Mouse (Mus musculus) layer of hippocampus, adult 6 months (tissue): Measurements from ENCODE around the gene Ftsj1. TPM values are rescaled to one million over a fixed set of nuclear protein-coding genes. Genes with fewer than 3 reads are reported as not detected.

Experiments used
- long read RNA-seq, 2 experiments: library from polyadenylated mRNA; unstranded; transcript quantifications; one replicate each; pipeline ENCODE4 v2.0.0; 2019 to 2020
- polyA plus RNA-seq: library from polyadenylated mRNA; unstranded; fragments of <200 nt; fragmentation: Nextera tagmentation; gene quantifications from 2 replicates; pipeline ENCODE4 v1.2.3, GENCODE M21; 2021

Ftsj1 gene
- 29.7 and 33.4 TPM in 2 replicates for polyA plus RNA-seq
- long read RNA-seq, experiment 1, transcript Ftsj1-203 (13 exons, 1,656 nt) = major isoform, 37 of 57 reads
- long read RNA-seq, experiment 1, transcript Ftsj1-201 (13 exons, 3,425 nt) = minor isoform, 8 of 57 reads
- long read RNA-seq, experiment 1, partial matches to known transcripts = 4 of 57 reads
- long read RNA-seq, experiment 1, other reads (novel, unspliced or antisense) = 8 of 57 reads
- long read RNA-seq, experiment 2, transcript Ftsj1-201 (13 exons, 3,425 nt) = minor isoform, 16 of 159 reads
- long read RNA-seq, experiment 2, transcript Ftsj1-203 (13 exons, 1,656 nt) = major isoform, 127 of 159 reads
- long read RNA-seq, experiment 2, partial matches to known transcripts = 5 of 159 reads
- long read RNA-seq, experiment 2, other reads (novel, unspliced or antisense) = 11 of 159 reads

DNA sequence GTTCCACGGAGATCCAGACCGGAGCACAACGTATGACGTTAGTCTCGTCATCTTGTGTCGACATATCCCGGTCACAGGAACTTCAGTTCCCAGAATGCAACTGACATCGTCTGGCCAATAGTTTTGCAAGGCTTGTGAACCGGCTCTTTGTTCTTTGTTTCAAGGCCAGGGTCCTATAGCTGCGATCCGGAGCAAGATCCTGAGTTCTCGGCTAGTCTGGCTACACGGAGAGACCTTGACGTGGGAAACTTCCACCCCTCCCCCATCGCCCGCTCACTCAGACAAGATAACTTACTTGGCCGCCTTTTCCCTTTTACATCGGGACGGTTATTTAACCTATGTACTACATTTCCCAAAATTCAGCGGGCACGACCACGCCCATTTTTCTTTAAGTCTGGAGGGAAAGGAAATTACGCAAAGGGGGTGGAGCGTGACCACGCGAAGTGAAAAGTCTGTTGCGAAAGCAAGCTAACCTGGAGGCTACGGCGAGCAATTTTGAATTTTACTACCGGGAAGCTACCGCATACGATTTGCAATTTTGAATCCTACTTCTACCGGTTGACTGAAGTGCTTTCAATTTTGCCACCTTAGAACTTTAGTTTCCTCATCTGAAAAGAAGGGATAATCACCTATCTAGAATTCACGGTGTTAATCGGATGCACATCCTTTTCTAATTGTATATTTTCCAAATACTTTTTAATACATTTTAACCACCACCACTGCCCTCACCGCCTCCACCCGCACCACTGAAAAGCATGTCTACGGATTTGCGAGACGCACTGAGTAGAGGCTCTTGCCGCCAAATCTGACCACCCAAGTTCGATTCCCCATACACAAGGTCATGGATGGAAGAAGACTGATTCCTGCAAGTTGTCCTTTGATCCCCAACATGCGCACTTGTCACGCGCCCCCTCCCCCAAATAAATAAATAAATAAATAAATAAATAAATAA is at the start of gene Ftsj1:
Gene Ftsj1, minus strand, starts transcription at position 73 of the 952 bp plus-strand sequence.

DNA sequence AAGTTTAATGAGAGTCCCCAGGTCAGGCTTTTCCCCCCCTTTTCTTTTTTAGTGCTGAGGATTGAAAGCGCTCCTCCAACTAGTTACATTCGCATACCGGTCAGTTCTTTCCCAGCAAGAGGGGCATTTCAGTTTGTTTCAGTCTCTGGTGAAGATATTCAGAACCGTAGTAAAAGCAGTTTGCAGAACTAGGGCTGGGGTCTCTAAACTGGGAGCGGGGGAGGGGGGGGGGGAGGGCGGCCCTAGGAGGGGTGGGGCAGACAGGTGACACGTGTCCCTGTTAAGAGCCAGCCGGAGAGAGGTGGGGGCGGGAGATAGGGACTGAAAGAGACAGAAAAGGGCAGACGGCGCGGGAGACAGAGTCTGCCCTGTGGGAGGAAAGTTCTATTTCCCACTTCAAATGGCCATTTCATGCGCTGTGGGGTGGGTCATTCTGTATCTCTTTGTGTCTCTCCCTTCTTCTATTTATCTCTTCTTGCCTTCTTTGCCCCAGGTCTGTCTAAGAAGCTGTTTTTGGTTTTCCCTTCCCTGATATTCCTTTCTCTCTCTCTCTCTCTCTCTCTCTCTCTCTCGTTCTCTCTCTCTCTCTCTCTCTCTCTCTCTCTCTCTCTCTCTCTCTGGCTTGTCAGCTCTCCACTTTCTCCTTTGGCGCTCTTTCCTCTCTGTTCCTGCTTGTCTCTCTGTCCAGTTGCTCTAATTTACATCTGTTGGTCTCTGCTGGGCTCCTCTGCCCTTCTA is 19.0 kb upstream of the Ftsj1 start, which contains the start of gene Slc38a5:
Gene Slc38a5, plus strand, starts transcription at position 51 of the 738 bp plus-strand sequence.

DNA sequence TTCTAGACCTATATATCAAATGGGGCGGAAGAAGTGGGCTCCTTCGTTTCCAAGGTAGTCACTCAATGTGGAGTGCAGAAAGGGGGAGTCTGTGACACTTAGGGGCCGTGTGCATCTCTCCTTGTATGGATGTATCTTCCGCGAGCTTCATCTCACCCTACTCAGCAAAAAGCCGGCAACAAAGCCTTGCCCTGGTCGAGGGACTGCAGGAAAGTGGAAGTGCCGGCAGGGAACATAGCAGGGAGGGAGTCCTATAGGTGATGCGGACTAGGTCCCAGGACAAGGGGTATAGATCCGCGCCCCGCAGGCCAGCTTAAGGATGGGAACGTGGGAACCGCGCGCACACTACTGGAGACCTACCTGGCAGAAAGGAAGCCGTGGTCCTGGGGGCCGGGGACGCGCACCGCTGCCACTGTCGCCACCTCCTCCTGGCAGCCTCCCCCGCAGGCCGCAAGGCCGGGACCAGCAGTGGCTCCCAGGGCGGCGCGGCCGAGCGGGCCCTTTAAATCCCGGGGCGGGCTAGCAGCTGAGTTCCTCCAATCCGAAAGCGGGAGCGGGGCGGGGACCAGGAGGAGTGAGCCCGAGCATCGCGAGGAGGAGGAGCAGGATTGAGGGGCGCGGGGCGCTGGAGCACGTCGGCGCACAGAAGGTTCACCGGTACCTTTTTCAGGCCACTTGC is 46.1 kb downstream of the Ftsj1 start, which contains the start of gene Porcn:
Gene Porcn, minus strand, starts transcription at position 511 of the 679 bp plus-strand sequence.

DNA sequence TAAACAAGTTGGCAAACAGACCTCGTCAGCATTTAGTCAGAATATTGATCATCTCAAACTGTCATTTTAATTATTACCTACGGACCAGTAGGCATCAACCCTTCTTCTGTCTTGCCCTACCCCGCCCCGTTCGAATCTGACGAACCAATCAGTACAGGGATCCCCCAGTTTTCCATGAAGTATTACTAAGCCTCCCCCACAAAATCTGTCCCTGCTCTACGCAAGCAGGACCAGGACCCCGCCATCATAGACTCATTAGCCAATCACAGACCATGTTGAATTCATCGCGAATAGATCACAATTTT is 58.8 kb downstream of the Ftsj1 start, which contains the start of gene Ebp:
Gene Ebp, minus strand, starts transcription at position 94 of the 305 bp plus-strand sequence.

Other genes with a start within 250 kb of the Ftsj1 start
- not detected in 2 replicates for gene Glod5, start 233.9 kb downstream of the Ftsj1 start, polyA plus RNA-seq
- gene Suv39h1, start 177.6 kb downstream of the Ftsj1 start, polyA plus RNA-seq = 8.3 and 8.7 TPM in 2 replicates
- 0.23 and 0.29 TPM in 2 replicates for gene Was, start 161.9 kb downstream of the Ftsj1 start, polyA plus RNA-seq
- gene Wdr13, start 119.5 kb downstream of the Ftsj1 start, polyA plus RNA-seq = 18.4 and 21.3 TPM in 2 replicates
- 146 and 150 TPM in 2 replicates for gene Rbm3, start 106.5 kb downstream of the Ftsj1 start, polyA plus RNA-seq
- 9.3 and 13.0 TPM in 2 replicates for gene Tbc1d25, start 76.2 kb downstream of the Ftsj1 start, polyA plus RNA-seq
- gene Ebp, start 58.9 kb downstream of the Ftsj1 start, polyA plus RNA-seq = 21.4 and 24.5 TPM in 2 replicates
- gene Porcn, start 45.9 kb downstream of the Ftsj1 start, polyA plus RNA-seq = 67.0 and 87.1 TPM in 2 replicates
- gene Slc38a5, start 18.7 kb upstream of the Ftsj1 start, polyA plus RNA-seq = 2.9 and 6.3 TPM in 2 replicates
- gene Ssxb10, start 75.0 kb upstream of the Ftsj1 start, polyA plus RNA-seq = not detected in 2 replicates
- gene Ssxb9, start 114.6 kb upstream of the Ftsj1 start, polyA plus RNA-seq = not detected in 2 replicates
- not detected in 2 replicates for gene Ssxb1, start 160.9 kb upstream of the Ftsj1 start, polyA plus RNA-seq
- not detected in 2 replicates for gene Ssxb2, start 209.3 kb upstream of the Ftsj1 start, polyA plus RNA-seq